Mouse (Mus musculus): ENCODE data around the gene Ddb2. TPM values are rescaled to one million over a fixed set of nuclear protein-coding genes. Genes with fewer than 3 reads are reported as not detected.
"Not testable (repeated sequence)": the region's sequence is repeated elsewhere in the genome, so short reads cannot be mapped to it uniquely, and the experiment has no call there.

Gene Ddb2
- polyA plus RNA-seq, 1 experiment: 2.0 TPM

DNA sequence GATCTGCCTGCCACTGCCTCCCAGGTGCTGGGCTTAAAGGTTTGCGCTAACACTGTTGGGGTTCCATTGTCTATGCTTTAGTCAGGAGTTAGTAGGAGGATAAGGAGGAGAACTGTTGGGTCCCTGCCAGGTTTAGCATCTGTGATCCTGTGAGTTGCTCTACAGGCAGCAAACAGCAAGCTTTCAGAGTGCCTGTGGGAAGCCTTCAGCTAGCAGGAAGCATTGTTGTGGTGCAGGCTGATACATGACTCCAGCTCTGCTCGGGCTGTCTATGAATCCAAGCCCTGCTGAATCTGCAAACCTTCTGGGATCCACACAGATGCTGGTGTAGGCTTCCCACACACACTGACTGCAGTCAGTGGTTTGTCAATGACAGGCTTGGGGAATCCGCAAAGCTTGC, 6.6 kb upstream of the Ddb2 start:
- H3K79me2 ChIP-seq (ENCODE audit: control insufficient read depth, insufficient read depth): no peaks in the 10 kb centered on the region
- no peaks in the 10 kb centered on the region for H3K36me3 ChIP-seq (ENCODE audit: control insufficient read depth, insufficient read depth)
- H3K27me3 ChIP-seq (ENCODE audit: control insufficient read depth, insufficient read depth, insufficient read length): no peaks in the 10 kb centered on the region
- peak overlapping the region; percentile 28 for H3K4me2 ChIP-seq (ENCODE audit: low read depth)
- no peak overlapping the region for H3K4me3 ChIP-seq
- no peak overlapping the region for H3ac ChIP-seq (ENCODE audit: control insufficient read depth, insufficient read length)
- TF ChIP-seq TCF3 (IDR thresholded peaks at IDR 0.05; ENCODE audit: insufficient read length, low read depth) (no peak), MYOG (IDR thresholded peaks at IDR 0.05; ENCODE audit: control insufficient read depth in 1 of 3, insufficient read depth in 1 of 3, insufficient read length in 2 of 3, low read depth in 2 of 3) (peak in 1 of 3 experiments; percentile 54)

GRCm38 (mm10) chr2:91242547-91242946, 5.8 kb upstream of the Ddb2 start:
- TF ChIP-seq SRF (IDR thresholded peaks at IDR 0.05; ENCODE audit: control insufficient read depth, insufficient read length, low read depth): no peak
- TF ChIP-seq USF1 (IDR thresholded peaks at IDR 0.05; ENCODE audit: low read depth): no peak
- Histone ChIP-seq H3K4me2 (ENCODE audit: low read depth) (no peak overlapping the region), H3K4me3 (no peak overlapping the region), H3K36me3 (ENCODE audit: control insufficient read depth, insufficient read depth) (no peaks in the 10 kb centered on the region), H3ac (ENCODE audit: control insufficient read depth, insufficient read length) (no peak overlapping the region), H3K79me2 (ENCODE audit: control insufficient read depth, insufficient read depth) (no peaks in the 10 kb centered on the region), H3K27me3 (ENCODE audit: control insufficient read depth, insufficient read depth, insufficient read length) (no peaks in the 10 kb centered on the region)

GRCm38 (mm10) chr2:91237511-91238080, 814 bp upstream of the Ddb2 start:
- Histone ChIP-seq H3K4me2 (ENCODE audit: low read depth) (peak overlapping the region; percentile 94), H3K4me3 (peak overlapping the region; percentile 67)
- not testable (repeated sequence) for H3K36me3 ChIP-seq (ENCODE audit: control insufficient read depth, insufficient read depth); H3K27me3 ChIP-seq (ENCODE audit: control insufficient read depth, insufficient read depth, insufficient read length); H3K79me2 ChIP-seq (ENCODE audit: control insufficient read depth, insufficient read depth); H3ac ChIP-seq (ENCODE audit: control insufficient read depth, insufficient read length)
- TF ChIP-seq CEBPB (IDR thresholded peaks at IDR 0.05; ENCODE audit: insufficient read depth, poor library complexity, severe bottlenecking): peak; percentile 42; the same call in 1 of the 2 replicates

GRCm38 (mm10) chr2:91229735-91230134, 7.0 kb downstream of the Ddb2 start:
- Histone ChIP-seq H3ac (ENCODE audit: control insufficient read depth, insufficient read length) (no peak overlapping the region), H3K27me3 (ENCODE audit: control insufficient read depth, insufficient read depth, insufficient read length) (no peaks in the 10 kb centered on the region), H3K79me2 (ENCODE audit: control insufficient read depth, insufficient read depth) (no peaks in the 10 kb centered on the region), H3K4me2 (ENCODE audit: low read depth) (no peak overlapping the region), H3K4me3 (no peak overlapping the region), H3K36me3 (ENCODE audit: control insufficient read depth, insufficient read depth) (no peaks in the 10 kb centered on the region)
- no peak for TF ChIP-seq MYOG (IDR thresholded peaks at IDR 0.05; ENCODE audit: control insufficient read depth in 1 of 3, insufficient read depth in 1 of 3, insufficient read length in 2 of 3, low read depth in 2 of 3)

- Histone ChIP-seq H3K79me2 (ENCODE audit: control insufficient read depth, insufficient read depth) (no peaks in the 10 kb centered on the region), H3K4me3 (no peak overlapping the region), H3K4me2 (ENCODE audit: low read depth) (no peak overlapping the region), H3K27me3 (ENCODE audit: control insufficient read depth, insufficient read depth, insufficient read length) (no peaks in the 10 kb centered on the region), H3K36me3 (ENCODE audit: control insufficient read depth, insufficient read depth) (no peaks in the 10 kb centered on the region), H3ac (ENCODE audit: control insufficient read depth, insufficient read length) (no peak overlapping the region)
- TF ChIP-seq MYOG (IDR thresholded peaks at IDR 0.05; ENCODE audit: control insufficient read depth in 1 of 3, insufficient read depth in 1 of 3, insufficient read length in 2 of 3, low read depth in 2 of 3): no peak
Measured at GRCm38 (mm10) chr2:91223614-91224013, 13.2 kb downstream of the Ddb2 start.

GRCm38 (mm10) chr2:91220501-91220900, 16.3 kb downstream of the Ddb2 start:
- Histone ChIP-seq H3K36me3 (ENCODE audit: control insufficient read depth, insufficient read depth) (no peaks in the 10 kb centered on the region), H3K4me3 (no peak overlapping the region), H3K4me2 (ENCODE audit: low read depth) (no peak overlapping the region), H3K79me2 (ENCODE audit: control insufficient read depth, insufficient read depth) (no peaks in the 10 kb centered on the region), H3ac (ENCODE audit: control insufficient read depth, insufficient read length) (no peak overlapping the region), H3K27me3 (ENCODE audit: control insufficient read depth, insufficient read depth, insufficient read length) (no peaks in the 10 kb centered on the region)
- no peak for TF ChIP-seq TCF12 (IDR thresholded peaks at IDR 0.05; ENCODE audit: insufficient read depth, poor library complexity, severe bottlenecking)
- no peak for TF ChIP-seq MYOG (IDR thresholded peaks at IDR 0.05; ENCODE audit: control insufficient read depth in 1 of 3, insufficient read depth in 1 of 3, insufficient read length in 2 of 3, low read depth in 2 of 3)
- TF ChIP-seq POLR2A (IDR thresholded peaks at IDR 0.05; ENCODE audit: insufficient read length, low read depth): no peak
- TF ChIP-seq CEBPB (IDR thresholded peaks at IDR 0.05; ENCODE audit: insufficient read depth, poor library complexity, severe bottlenecking): no peak
- TF ChIP-seq TCF3 (IDR thresholded peaks at IDR 0.05; ENCODE audit: insufficient read length, low read depth): no peak

DNA sequence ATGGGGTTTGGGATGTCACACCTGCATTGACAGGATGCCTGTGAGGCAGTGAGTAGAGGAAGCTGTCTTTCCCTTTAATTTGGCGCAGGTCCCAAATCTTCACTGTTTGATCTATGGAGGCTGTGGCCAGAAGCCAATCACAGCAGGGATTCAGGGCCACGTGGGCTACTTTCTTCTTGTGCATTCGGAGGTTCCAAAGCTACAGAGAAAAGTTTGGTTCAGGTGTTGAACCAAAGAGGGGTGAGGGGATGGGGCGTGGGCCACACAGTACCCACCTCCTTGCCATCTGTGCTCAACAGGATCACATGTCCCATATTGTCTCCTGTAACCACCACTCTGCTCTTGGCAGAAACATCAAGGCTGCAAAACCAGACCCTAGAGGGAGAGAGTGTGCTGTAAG, 19.8 kb downstream of the Ddb2 start:
- H3K4me2 ChIP-seq (ENCODE audit: low read depth): no peak overlapping the region
- H3ac ChIP-seq (ENCODE audit: control insufficient read depth, insufficient read length): no peak overlapping the region
- no peaks in the 10 kb centered on the region for H3K79me2 ChIP-seq (ENCODE audit: control insufficient read depth, insufficient read depth)
- TF ChIP-seq REST (IDR thresholded peaks at IDR 0.05; ENCODE audit: insufficient read depth, insufficient read length): no peak
- no peaks in the 10 kb centered on the region for H3K27me3 ChIP-seq (ENCODE audit: control insufficient read depth, insufficient read depth, insufficient read length)
- peaks cover 10% of the 10 kb centered on the region for H3K36me3 ChIP-seq (ENCODE audit: control insufficient read depth, insufficient read depth)
- no peak overlapping the region for H3K4me3 ChIP-seq
